In genomic region chr6:43562474-43562873, GRCm38 (mm10) we compare ENCODE assay signal across 16 mouse cellular contexts.
"Had no signal": no experiment of that assay in that cellular context is flagged by ENCODE, and none has a peak within 500 bp of the region (broad histone marks: within the 10 kb centered on the region; RNA-seq: fewer than 3 reads in every experiment).

No protein-coding gene starts in this region.

- DNase-seq: retina, postnatal 1 day; right cerebral cortex, adult 18-20 months; right cerebral cortex, postnatal 14 days; right cerebral cortex, postnatal 25 days; right cerebral cortex, postnatal 4 days; spleen, adult 18-20 months; thymus, adult 18-20 months; thymus, adult 2 months; thymus, postnatal 14 days; thymus, postnatal 25 days; thymus, postnatal 36 days; thymus, postnatal 4 days had no signal

- H3K4me3 ChIP-seq: neural tube, embryonic 13.5 days; neural tube, embryonic 15.5 days; stomach, embryonic 15.5 days had no signal

- H3K36me3 ChIP-seq: neural tube, embryonic 13.5 days; neural tube, embryonic 15.5 days; stomach, embryonic 15.5 days had no signal

- H3K9me3 ChIP-seq: neural tube, embryonic 13.5 days; neural tube, embryonic 15.5 days; stomach, embryonic 15.5 days had no signal

- H3K27ac ChIP-seq: neural tube, embryonic 13.5 days; neural tube, embryonic 15.5 days; stomach, embryonic 15.5 days; stomach, postnatal 0 days had no signal

- H3K9ac ChIP-seq: neural tube, embryonic 13.5 days; neural tube, embryonic 15.5 days; stomach, embryonic 15.5 days had no signal

- H3K27me3 ChIP-seq: neural tube, embryonic 13.5 days; neural tube, embryonic 15.5 days; stomach, embryonic 15.5 days had no signal

- H3K4me1 ChIP-seq: neural tube, embryonic 13.5 days; neural tube, embryonic 15.5 days; stomach, embryonic 15.5 days had no signal

- H3K4me2 ChIP-seq: neural tube, embryonic 13.5 days; neural tube, embryonic 15.5 days; stomach, embryonic 15.5 days had no signal
